In genomic region chr13:8866612-8867011, GRCm38 (mm10) we compare ENCODE assay signal across 11 mouse cellular contexts. TPM values are rescaled to one million over a fixed set of nuclear protein-coding genes. Genes with fewer than 3 reads are reported as not detected.
DNase-seq lines count a peak whose midpoint lies in the region; ATAC-seq and TF ChIP-seq lines count a peak whose summit lies in the region.
"Had no signal": no experiment of that assay in that cellular context is flagged by ENCODE, and none has a peak within 500 bp of the region (broad histone marks: within the 10 kb centered on the region; RNA-seq: fewer than 3 reads in every experiment).

No protein-coding gene starts in this region.

- H3K4me2 ChIP-seq in heart, embryonic 15.5 days, result no peak overlapping the region
- H3K4me2 ChIP-seq: forebrain, embryonic 12.5 days; hindbrain, embryonic 12.5 days had no signal

- ATAC-seq in heart, embryonic 15.5 days (replicated peaks; ENCODE audit: insufficient number of reproducible peaks, insufficient read depth, low FRiP score, low read depth), result no peak
- peak; percentile 29; the same call in 1 of the 2 replicates for ATAC-seq in monocyte, adult 5-6 weeks (replicated peaks; ENCODE audit: insufficient number of reproducible peaks, low FRiP score, low TSS enrichment, poor library complexity, severe bottlenecking)

- TF ChIP-seq CTCF in layer of hippocampus, adult 2 months (conservative IDR thresholded peaks at IDR 0.05), result no peak

- WGBS in heart, embryonic 15.5 days, result 74% methylated on average over 7 of the region's 7 CpGs
- WGBS in hindbrain, embryonic 10.5 days, result 93% methylated on average over 7 of the region's 7 CpGs

- no peaks in the 10 kb centered on the region for H3K9me3 ChIP-seq in heart, embryonic 15.5 days (replicated peaks)
- no peaks in the 10 kb centered on the region for H3K9me3 ChIP-seq in hindbrain, embryonic 10.5 days
- H3K9me3 ChIP-seq: forebrain, embryonic 12.5 days; hindbrain, embryonic 12.5 days had no signal

- peaks cover 7% of the 10 kb centered on the region for H3K4me1 ChIP-seq in heart, embryonic 15.5 days (replicated peaks)
- H3K4me1 ChIP-seq in hindbrain, embryonic 10.5 days (replicated peaks), result peaks cover 15% of the 10 kb centered on the region

- DNase-seq in layer of hippocampus, adult 2 months (ENCODE audit: low spot score in 2 of 2), result no peak
- no peak for DNase-seq in layer of hippocampus, adult 8-10 months (ENCODE audit: low spot score in 2 of 2)
- peak; percentile 42 for DNase-seq in kidney, postnatal 10 days
- DNase-seq in hindbrain, embryonic 10.5 days (ENCODE audit: low spot score), result no peak
- no peak for DNase-seq in cerebellum, adult 11-12 months
- DNase-seq: liver; midbrain, embryonic 14.5 days had no signal

- peak overlapping the region; percentile 28; the same call in 1 of the 2 replicates for H3K27ac ChIP-seq in layer of hippocampus, adult 2 months
- H3K27ac ChIP-seq in heart, embryonic 15.5 days, result peak overlapping the region; percentile 45
- no peak overlapping the region for H3K27ac ChIP-seq in hindbrain, embryonic 10.5 days
- H3K27ac ChIP-seq: forebrain, embryonic 12.5 days; hindbrain, embryonic 12.5 days had no signal

- H3K27me3 ChIP-seq in heart, embryonic 15.5 days, result no peaks in the 10 kb centered on the region
- no peaks in the 10 kb centered on the region for H3K27me3 ChIP-seq in hindbrain, embryonic 10.5 days (ENCODE audit: insufficient read depth, poor library complexity, severe bottlenecking)
- H3K27me3 ChIP-seq: forebrain, embryonic 12.5 days; hindbrain, embryonic 12.5 days had no signal

- H3K4me3 ChIP-seq in layer of hippocampus, adult 2 months, result no peak overlapping the region
- H3K4me3 ChIP-seq in heart, embryonic 15.5 days, result no peak overlapping the region
- H3K4me3 ChIP-seq in hindbrain, embryonic 10.5 days, result no peak overlapping the region
- H3K4me3 ChIP-seq: forebrain, embryonic 12.5 days; hindbrain, embryonic 12.5 days had no signal

- no peak overlapping the region for H3K9ac ChIP-seq in heart, embryonic 15.5 days
- H3K9ac ChIP-seq: forebrain, embryonic 12.5 days; hindbrain, embryonic 12.5 days had no signal

- no peaks in the 10 kb centered on the region; the same call in 1 of the 2 replicates for H3K36me3 ChIP-seq in heart, embryonic 15.5 days
- peaks cover 21% of the 10 kb centered on the region for H3K36me3 ChIP-seq in hindbrain, embryonic 10.5 days
- H3K36me3 ChIP-seq: hindbrain, embryonic 12.5 days had no signal

RNA-seq across cellular contexts. Expression of gene Wdr37, which starts 5.1 kb away (rescaled TPM):
- 10 to 100 TPM; 88.3 to 92.9 TPM for total RNA-seq in layer of hippocampus, adult 2 months (2021)
- total RNA-seq in layer of hippocampus, adult 8-10 months (2022), result 100 to 1,000 TPM in 3 of 4 experiments, 10 to 100 TPM in 1; 82.9 to 119 (median 110) TPM
- 15.5 and 19.8 TPM in 2 replicates for polyA plus RNA-seq in heart, embryonic 15.5 days (2015; fragmentation: Nextera tagmentation; extraction: Ambion mirVana)
- 59.4 to 77.2 TPM (median 65.0 TPM) in 3 replicates for total RNA-seq in monocyte, adult 5-6 weeks (2017)
- 31.0 and 34.1 TPM in 2 replicates for polyA plus RNA-seq in hindbrain, embryonic 10.5 days (2016; fragmentation: Nextera tagmentation; extraction: Ambion mirVana)

RNA-seq across cellular contexts. Expression of gene Idi1, which starts 18.7 kb away (rescaled TPM):
- 10 to 100 TPM; 28.4 to 32.1 TPM for total RNA-seq in layer of hippocampus, adult 2 months (2021)
- total RNA-seq in layer of hippocampus, adult 8-10 months (2022), result 10 to 100 TPM; 34.0 to 38.6 (median 37.6) TPM
- polyA plus RNA-seq in heart, embryonic 15.5 days (2015; fragmentation: Nextera tagmentation; extraction: Ambion mirVana), result 38.2 and 49.3 TPM in 2 replicates
- 20.5 to 25.2 TPM (median 24.8 TPM) in 3 replicates for total RNA-seq in monocyte, adult 5-6 weeks (2017)
- 122 and 154 TPM in 2 replicates for polyA plus RNA-seq in hindbrain, embryonic 10.5 days (2016; fragmentation: Nextera tagmentation; extraction: Ambion mirVana)
